Mouse (Mus musculus): ENCODE data around the gene Lhx9. TPM values are rescaled to one million over a fixed set of nuclear protein-coding genes. Genes with fewer than 3 reads are reported as not detected.

Gene Lhx9
- polyA plus RNA-seq, 1 experiment from 2014 or later = 127 TPM

Other genes starting within 250 kb of the Lhx9 start
- gene Nek7, start 228.4 kb downstream of the Lhx9 start, polyA plus RNA-seq (2015; fragmentation: Nextera tagmentation; extraction: Ambion mirVana) = 21.5 and 25.0 TPM in 2 replicates
- 35.9 and 36.3 TPM in 2 replicates for gene 2310009B15Rik, start 8.3 kb upstream of the Lhx9 start, polyA plus RNA-seq (2015; fragmentation: Nextera tagmentation; extraction: Ambion mirVana)
- gene Dennd1b, start 114.9 kb upstream of the Lhx9 start, polyA plus RNA-seq (2015; fragmentation: Nextera tagmentation; extraction: Ambion mirVana) = 9.2 and 10.4 TPM in 2 replicates